Mouse (Mus musculus) forebrain, embryonic 15.5 days (tissue): ENCODE measurements around the gene Ihh. TPM values are rescaled to one million over a fixed set of nuclear protein-coding genes. Genes with fewer than 3 reads are reported as not detected.

Source experiments
- ATAC-seq: fragments of 200-750 bp; cut with Nextera tagmentation; replicated peaks from 2 replicates; pipeline ENCODE4 v1.8.0; 2017; ENCODE audit warnings: mild to moderate bottlenecking, moderate TSS enrichment, moderate library complexity
- H3K27ac ChIP-seq: fragments of 300-500 bp; sonication (generic); replicated peaks from 2 replicates; pipeline ENCODE4 v1.5.1; 2015; ENCODE audit warnings: mild to moderate bottlenecking, inconsistent platforms
- H3K27me3 ChIP-seq: fragments of 300-500 bp; sonication (generic); 2 replicates; pipeline ENCODE4 v1.6.1; 2015; ENCODE audit warnings: inconsistent platforms
- H3K36me3 ChIP-seq: fragments of 300-500 bp; sonication (generic); 2 replicates; pipeline ENCODE4 v1.6.1; 2015; ENCODE audit warnings: mild to moderate bottlenecking, inconsistent platforms
- H3K4me1 ChIP-seq: fragments of 300-500 bp; sonication (generic); 2 replicates; pipeline ENCODE4 v1.6.1; 2015; ENCODE audit warnings: inconsistent platforms
- H3K4me2 ChIP-seq: fragments of 300-500 bp; sonication (generic); replicated peaks from 2 replicates; pipeline ENCODE4 v1.6.1; 2015; ENCODE audit warnings: mild to moderate bottlenecking, inconsistent platforms
- H3K4me3 ChIP-seq: fragments of 300-500 bp; sonication (generic); 2 replicates; pipeline ENCODE4 v1.5.1; 2015; ENCODE audit warnings: mild to moderate bottlenecking, inconsistent platforms
- H3K9ac ChIP-seq: fragments of 300-500 bp; sonication (generic); replicated peaks from 2 replicates; pipeline ENCODE4 v1.6.1; 2015; ENCODE audit warnings: mild to moderate bottlenecking, inconsistent platforms
- H3K9me3 ChIP-seq: fragments of 300-500 bp; sonication (generic); 2 replicates; pipeline ENCODE4 v1.6.1; 2016; ENCODE audit warnings: inconsistent platforms
- WGBS: fragments of 180-500 bp; shearing (Covaris S2); methylation state at CpG from one replicate; pipeline ENCODE4 v1.1.7; 2015; ENCODE audit warnings: mixed read lengths; 5-methylcytosine and 5-hydroxymethylcytosine counted together
- polyA plus RNA-seq: library from polyadenylated mRNA; unstranded; fragments of >200 nt; fragmentation: Nextera tagmentation; extraction: Ambion mirVana; gene quantifications from 2 replicates; pipeline ENCODE4 v1.2.1, GENCODE M21; 2015

The Ihh gene
- polyA plus RNA-seq, 1 experiment from 2014 or later: 0.09 TPM

- Histone ChIP-seq H3K4me1 (peaks cover 7% of the 10 kb centered on the region), H3K4me3 (no peak overlapping the region), H3K9me3 (no peaks in the 10 kb centered on the region), H3K27ac (no peak overlapping the region), H3K4me2 (no peak overlapping the region), H3K9ac (no peak overlapping the region), H3K36me3 (no peaks in the 10 kb centered on the region), H3K27me3 (0 out of 2 replicates have a peak, but pooled peaks cover 4% of the 10 kb centered on the region)
- 77% methylated on average over 5 of the region's 5 CpGs for WGBS
- no peak for ATAC-seq
These were observed 10.8 kb upstream of the Ihh start for GRCm38 (mm10) chr1:74962126-74962852.

GRCm38 (mm10) chr1:74961722-74962121 lies 10.2 kb upstream of the Ihh start:
- ATAC-seq: no peak
- peaks cover 9% of the 10 kb centered on the region; the same call in 1 of the 2 replicates for H3K27me3 ChIP-seq
- no peak overlapping the region for H3K27ac ChIP-seq
- 90% methylated on average over 7 of the region's 7 CpGs for WGBS
- no peaks in the 10 kb centered on the region for H3K36me3 ChIP-seq
- H3K4me2 ChIP-seq: no peak overlapping the region
- H3K9me3 ChIP-seq: no peaks in the 10 kb centered on the region
- H3K9ac ChIP-seq: no peak overlapping the region
- H3K4me3 ChIP-seq: no peak overlapping the region
- peaks cover 7% of the 10 kb centered on the region for H3K4me1 ChIP-seq

- 88% methylated on average over 7 of the region's 7 CpGs for WGBS
- Histone ChIP-seq H3K27me3 (peaks cover 13% of the 10 kb centered on the region; the same call in 1 of the 2 replicates), H3K9me3 (no peaks in the 10 kb centered on the region), H3K27ac (no peak overlapping the region), H3K4me2 (no peak overlapping the region), H3K4me1 (peaks cover 6% of the 10 kb centered on the region), H3K4me3 (no peak overlapping the region), H3K9ac (no peak overlapping the region), H3K36me3 (no peaks in the 10 kb centered on the region)
- no peak for ATAC-seq
These were observed 8.6 kb upstream of the Ihh start for GRCm38 (mm10) chr1:74960059-74960458.

- H3K27ac ChIP-seq: no peak overlapping the region
- peaks cover 90% of the 10 kb centered on the region for H3K27me3 ChIP-seq
- H3K9ac ChIP-seq: no peak overlapping the region; the same call in 1 of the 2 replicates
- H3K4me3 ChIP-seq: peak overlapping the region; percentile 35
- WGBS: under 1% methylated on average over 81 of the region's 84 CpGs
- no peak for ATAC-seq
- H3K36me3 ChIP-seq: no peaks in the 10 kb centered on the region
- H3K4me2 ChIP-seq: peak overlapping the region; percentile 49
- H3K9me3 ChIP-seq: no peaks in the 10 kb centered on the region
- H3K4me1 ChIP-seq: peaks cover 35% of the 10 kb centered on the region
These were observed 639 bp downstream of the Ihh start for GRCm38 (mm10) chr1:74950576-74951490.

- peaks cover 35% of the 10 kb centered on the region for H3K4me1 ChIP-seq
- peak overlapping the region; percentile 49; the same call in 1 of the 2 replicates for H3K4me2 ChIP-seq
- no peak overlapping the region for H3K9ac ChIP-seq
- peaks cover 90% of the 10 kb centered on the region for H3K27me3 ChIP-seq
- no peak overlapping the region for H3K27ac ChIP-seq
- peak overlapping the region; percentile 35; the same call in 1 of the 2 replicates for H3K4me3 ChIP-seq
- H3K9me3 ChIP-seq: no peaks in the 10 kb centered on the region
- H3K36me3 ChIP-seq: no peaks in the 10 kb centered on the region
- no peak for ATAC-seq
- WGBS: 2% methylated on average over 16 of the region's 16 CpGs
These were observed 1.4 kb downstream of the Ihh start for GRCm38 (mm10) chr1:74950066-74950465.

GRCm38 (mm10) chr1:74949666-74950050 lies 1.8 kb downstream of the Ihh start:
- H3K27me3 ChIP-seq: peaks cover 86% of the 10 kb centered on the region
- 0 out of 2 replicates have a peak, but pooled peaks have one; percentile 32 for ATAC-seq
- no peak overlapping the region for H3K9ac ChIP-seq
- WGBS: 3% methylated on average over 24 of the region's 24 CpGs
- 0 out of 2 replicates have a peak overlapping the region, but pooled peaks have one; percentile 35 for H3K4me3 ChIP-seq
- H3K4me1 ChIP-seq: peaks cover 35% of the 10 kb centered on the region
- no peak overlapping the region for H3K4me2 ChIP-seq
- no peak overlapping the region for H3K27ac ChIP-seq
- H3K36me3 ChIP-seq: no peaks in the 10 kb centered on the region
- no peaks in the 10 kb centered on the region for H3K9me3 ChIP-seq

GRCm38 (mm10) chr1:74948784-74949665 lies 2.4 kb downstream of the Ihh start:
- Histone ChIP-seq H3K27me3 (peaks cover 86% of the 10 kb centered on the region), H3K4me1 (peaks cover 35% of the 10 kb centered on the region), H3K4me2 (no peak overlapping the region), H3K4me3 (no peak overlapping the region), H3K9ac (no peak overlapping the region), H3K27ac (no peak overlapping the region), H3K9me3 (no peaks in the 10 kb centered on the region), H3K36me3 (no peaks in the 10 kb centered on the region)
- no peak for ATAC-seq
- 2% methylated on average over 20 of the region's 20 CpGs for WGBS

GRCm38 (mm10) chr1:74947986-74948670 lies 3.3 kb downstream of the Ihh start:
- Histone ChIP-seq H3K4me2 (peak overlapping the region; percentile 48), H3K9me3 (no peaks in the 10 kb centered on the region), H3K27ac (no peak overlapping the region), H3K36me3 (no peaks in the 10 kb centered on the region), H3K27me3 (peaks cover 77% of the 10 kb centered on the region), H3K4me1 (peaks cover 35% of the 10 kb centered on the region), H3K9ac (no peak overlapping the region), H3K4me3 (peak overlapping the region; percentile 31)
- 2% methylated on average over 41 of the region's 41 CpGs for WGBS
- 0 out of 2 replicates have a peak, but pooled peaks have one; percentile 29 for ATAC-seq

- no peak overlapping the region for H3K27ac ChIP-seq
- H3K27me3 ChIP-seq: peaks cover 34% of the 10 kb centered on the region
- H3K4me3 ChIP-seq: no peak overlapping the region
- no peaks in the 10 kb centered on the region for H3K9me3 ChIP-seq
- H3K4me1 ChIP-seq: no peaks in the 10 kb centered on the region
- no peak overlapping the region for H3K9ac ChIP-seq
- H3K4me2 ChIP-seq: no peak overlapping the region
- no peak for ATAC-seq
- H3K36me3 ChIP-seq: no peaks in the 10 kb centered on the region
- WGBS: 56% methylated on average over 12 of the region's 12 CpGs
These were observed 9.7 kb downstream of the Ihh start for GRCm38 (mm10) chr1:74941651-74942360.

GRCm38 (mm10) chr1:74939762-74940161 lies 11.7 kb downstream of the Ihh start:
- Histone ChIP-seq H3K36me3 (no peaks in the 10 kb centered on the region), H3K9ac (no peak overlapping the region), H3K4me1 (no peaks in the 10 kb centered on the region), H3K4me2 (no peak overlapping the region), H3K27ac (no peak overlapping the region), H3K27me3 (peaks cover 30% of the 10 kb centered on the region), H3K9me3 (no peaks in the 10 kb centered on the region), H3K4me3 (no peak overlapping the region)
- 6% methylated on average over 3 of the region's 3 CpGs for WGBS
- ATAC-seq: no peak
